In genomic region chr6:38550250-38551061, GRCm38 (mm10) we compare ENCODE assay signal across 8 mouse cellular contexts. TPM values are rescaled to one million over a fixed set of nuclear protein-coding genes. Genes with fewer than 3 reads are reported as not detected.
A peak's percentile ranks its signal among the peaks of the same experiment; 100 is the strongest.
DNase-seq lines count a peak whose midpoint lies in the region; ATAC-seq and TF ChIP-seq lines count a peak whose summit lies in the region.

No protein-coding gene starts in this region.

- TF ChIP-seq CTCF in kidney, postnatal 0 days (IDR thresholded peaks at IDR 0.05; ENCODE audit: low read depth): no peak

- peak overlapping the region; percentile 90 for H3K9ac ChIP-seq in embryonic facial prominence, embryonic 11.5 days (replicated peaks; ENCODE audit: low read length)
- H3K9ac ChIP-seq in kidney, postnatal 0 days (ENCODE audit: low read depth, low read length): peak overlapping the region; percentile 94

- no peaks in the 10 kb centered on the region for H3K9me3 ChIP-seq in embryonic facial prominence, embryonic 11.5 days (replicated peaks; ENCODE audit: control insufficient read depth, low read length)
- H3K9me3 ChIP-seq in kidney, postnatal 0 days (replicated peaks; ENCODE audit: low read length): no peaks in the 10 kb centered on the region

- peak; percentile 68 for DNase-seq in layer of hippocampus, adult 11-12 months (ENCODE audit: low spot score)
- DNase-seq in layer of hippocampus, postnatal 10 days (ENCODE audit: low spot score in 2 of 2): no peak
- DNase-seq in Muller cell, postnatal 12 days (ENCODE audit: inconsistent ontology term): peak; percentile 84
- DNase-seq in embryonic facial prominence, embryonic 11.5 days (ENCODE audit: low spot score): peak; percentile 60
- DNase-seq in heart, adult 9 months (ENCODE audit: low spot score in 2 of 2): peak; percentile 84 to 88
- DNase-seq in kidney, postnatal 0 days (ENCODE audit: low spot score): peak; percentile 83
- DNase-seq in lung, postnatal 25 days (ENCODE audit: low spot score): peak; percentile 81
- DNase-seq in spleen, postnatal 4 days (ENCODE audit: low spot score in 2 of 2): peak; percentile 74 to 87

- no peaks in the 10 kb centered on the region for H3K27me3 ChIP-seq in embryonic facial prominence, embryonic 11.5 days (ENCODE audit: control insufficient read depth, insufficient read depth, low read length)
- H3K27me3 ChIP-seq in kidney, postnatal 0 days (ENCODE audit: insufficient read depth, low read length): no peaks in the 10 kb centered on the region

- H3K36me3 ChIP-seq in embryonic facial prominence, embryonic 11.5 days (replicated peaks; ENCODE audit: control insufficient read depth, insufficient read depth, low read depth, low read length): no peaks in the 10 kb centered on the region
- H3K36me3 ChIP-seq in kidney, postnatal 0 days (ENCODE audit: insufficient read depth, low read length): 0 out of 2 replicates have a peak, but pooled peaks cover 2% of the 10 kb centered on the region

- H3K4me3 ChIP-seq in embryonic facial prominence, embryonic 11.5 days (ENCODE audit: low read depth, low read length): peak overlapping the region; percentile 76
- H3K4me3 ChIP-seq in kidney, postnatal 0 days (replicated peaks; ENCODE audit: low read depth, low read length): peak overlapping the region; percentile 76

- H3K4me1 ChIP-seq in embryonic facial prominence, embryonic 11.5 days (ENCODE audit: control insufficient read depth, insufficient read depth, low read length): no peaks in the 10 kb centered on the region
- peaks cover 9% of the 10 kb centered on the region; the same call in 1 of the 2 replicates for H3K4me1 ChIP-seq in kidney, postnatal 0 days (replicated peaks; ENCODE audit: insufficient read depth, low read length)

- 9% methylated on average over 28 of the region's 28 CpGs for WGBS in embryonic facial prominence, embryonic 11.5 days
- WGBS in kidney, postnatal 0 days: 4% methylated on average over 28 of the region's 28 CpGs

- H3K4me2 ChIP-seq in embryonic facial prominence, embryonic 11.5 days (ENCODE audit: low read depth, low read length): peak overlapping the region; percentile 55
- peak overlapping the region; percentile 67 for H3K4me2 ChIP-seq in kidney, postnatal 0 days (ENCODE audit: low read length)

- ATAC-seq in embryonic facial prominence, embryonic 11.5 days (replicated peaks; ENCODE audit: insufficient number of reproducible peaks, low FRiP score, low TSS enrichment, low read depth): peak; percentile 29
- peak; percentile 51 for ATAC-seq in kidney, postnatal 0 days (replicated peaks; ENCODE audit: low FRiP score, low read depth)

- H3K27ac ChIP-seq in embryonic facial prominence, embryonic 11.5 days (replicated peaks; ENCODE audit: low read depth, low read length): peak overlapping the region; percentile 97
- H3K27ac ChIP-seq in kidney, postnatal 0 days: peak overlapping the region; percentile 100

RNA-seq across cellular contexts. Expression of gene Luc7l2, which starts 0.7 kb away (rescaled TPM):
- 100 to 1,000 TPM; 176 to 197 TPM for total RNA-seq in layer of hippocampus, postnatal 10 days (2021)
- polyA plus RNA-seq in embryonic facial prominence, embryonic 11.5 days (2014; fragmentation: Nextera tagmentation; extraction: Ambion mirVana): 35.7 and 36.3 TPM in 2 replicates
- 29.9 and 33.4 TPM in 2 replicates for polyA plus RNA-seq in kidney, postnatal 0 days (2015; fragmentation: Nextera tagmentation; extraction: Ambion mirVana)

RNA-seq across cellular contexts. Expression of gene Fmc1, which starts 17.2 kb away (rescaled TPM):
- 10 to 100 TPM; 49.8 to 57.9 TPM for total RNA-seq in layer of hippocampus, postnatal 10 days (2021)
- polyA plus RNA-seq in embryonic facial prominence, embryonic 11.5 days (2014; fragmentation: Nextera tagmentation; extraction: Ambion mirVana): 90.1 and 105 TPM in 2 replicates
- polyA plus RNA-seq in kidney, postnatal 0 days (2015; fragmentation: Nextera tagmentation; extraction: Ambion mirVana): 260 and 288 TPM in 2 replicates

Comparison
In these comparisons a context has a peak if more than half of its experiments do, and no peak if none do; other contexts are left out.
1. DNase-seq: peak in layer of hippocampus, adult 11-12 months (single experiment), Muller cell, postnatal 12 days (single experiment), embryonic facial prominence, embryonic 11.5 days (single experiment), heart, adult 9 months (2 of 2), kidney, postnatal 0 days (single experiment), lung, postnatal 25 days (single experiment) and spleen, postnatal 4 days (2 of 2); none in layer of hippocampus, postnatal 10 days (0 of 2).